Mouse (Mus musculus): ENCODE results near the gene Madd. TPM values are rescaled to one million over a fixed set of nuclear protein-coding genes. Genes with fewer than 3 reads are reported as not detected.

The Madd gene
- polyA plus RNA-seq, 1 experiment from 2014 or later = 20.9 TPM

GRCm38 (mm10) chr2:91202222-91202971, 18.8 kb upstream of the Madd start, which contains the start of the genes Nr1h3 and Acp2:
Gene Nr1h3 (minus strand): TSS chr2:91202834.
Gene Acp2 (plus strand): TSS chr2:91202885.
- H3K9ac ChIP-seq (ENCODE audit: low read length) = peak within 1 kb of the TSS; percentile 93
- DNase-seq (ENCODE audit: low spot score) = peak; percentile 95

GRCm38 (mm10) chr2:91198888-91199287, 15.3 kb upstream of the Madd start:
- Histone ChIP-seq H3K36me3 (ENCODE audit: control insufficient read depth, insufficient read depth, low read length) (no peaks in the 10 kb centered on the region), H3K27ac (ENCODE audit: low read depth, low read length) (no peak overlapping the region), H3K27me3 (replicated peaks; ENCODE audit: control insufficient read depth, insufficient read depth, low read length) (no peaks in the 10 kb centered on the region), H3K9ac (ENCODE audit: low read length) (no peak overlapping the region), H3K4me1 (ENCODE audit: control insufficient read depth, insufficient read depth, low read length) (peaks cover 16% of the 10 kb centered on the region), H3K4me3 (ENCODE audit: low read depth, low read length) (no peak overlapping the region), H3K4me2 (ENCODE audit: low read length) (no peak overlapping the region), H3K9me3 (replicated peaks; ENCODE audit: control insufficient read depth, low read length) (no peaks in the 10 kb centered on the region)
- WGBS = 83% methylated on average over 3 of the region's 3 CpGs
- ATAC-seq = no peak
- no peak for DNase-seq (ENCODE audit: low spot score)

More at GRCm38 (mm10) chr2:91202222-91202971, 18.8 kb upstream of the Madd start, which contains the start of the genes Nr1h3 and Acp2:
- H3K36me3 ChIP-seq (ENCODE audit: control insufficient read depth, insufficient read depth, low read length) = peaks cover 25% of the 10 kb centered on the region
- H3K4me3 ChIP-seq (ENCODE audit: low read depth, low read length) = peak within 1 kb of the TSS; percentile 58
- peak within 1 kb of the TSS; percentile 89 for H3K27ac ChIP-seq (ENCODE audit: low read depth, low read length)
- H3K4me1 ChIP-seq (ENCODE audit: control insufficient read depth, insufficient read depth, low read length) = peaks cover 15% of the 10 kb centered on the region
- no peaks in the 10 kb centered on the region for H3K27me3 ChIP-seq (replicated peaks; ENCODE audit: control insufficient read depth, insufficient read depth, low read length)
- peak; percentile 97 for ATAC-seq
- 4% methylated on average over 28 of the region's 28 CpGs for WGBS
- peak within 1 kb of the TSS; percentile 79 for H3K4me2 ChIP-seq (ENCODE audit: low read length)
- no peaks in the 10 kb centered on the region for H3K9me3 ChIP-seq (replicated peaks; ENCODE audit: control insufficient read depth, low read length)

- ATAC-seq = no peak
- Histone ChIP-seq H3K9me3 (replicated peaks; ENCODE audit: control insufficient read depth, low read length) (no peaks in the 10 kb centered on the region), H3K27me3 (replicated peaks; ENCODE audit: control insufficient read depth, insufficient read depth, low read length) (no peaks in the 10 kb centered on the region), H3K36me3 (ENCODE audit: control insufficient read depth, insufficient read depth, low read length) (no peaks in the 10 kb centered on the region), H3K4me2 (ENCODE audit: low read length) (no peak overlapping the region), H3K4me3 (ENCODE audit: low read depth, low read length) (no peak overlapping the region), H3K9ac (ENCODE audit: low read length) (no peak overlapping the region), H3K27ac (ENCODE audit: low read depth, low read length) (no peak overlapping the region), H3K4me1 (ENCODE audit: control insufficient read depth, insufficient read depth, low read length) (0 out of 2 replicates have a peak, but pooled peaks cover 4% of the 10 kb centered on the region)
- no peak for DNase-seq (ENCODE audit: low spot score)
- 81% methylated on average over 3 of the region's 3 CpGs for WGBS
Observed at GRCm38 (mm10) chr2:91196577-91197001, 13.0 kb upstream of the Madd start.

- no peak overlapping the region for H3K27ac ChIP-seq (ENCODE audit: low read depth, low read length)
- peak; percentile 91 for ATAC-seq
- H3K4me3 ChIP-seq (ENCODE audit: low read depth, low read length) = peak overlapping the region; percentile 17; the same call in 1 of the 2 replicates
Observed at GRCm38 (mm10) chr2:91194624-91195332, 11.1 kb upstream of the Madd start.

GRCm38 (mm10) chr2:91190501-91190900, 6.9 kb upstream of the Madd start:
- H3K9me3 ChIP-seq (replicated peaks; ENCODE audit: control insufficient read depth, low read length) = no peaks in the 10 kb centered on the region
- 0 out of 2 replicates have a peak, but pooled peaks cover 4% of the 10 kb centered on the region for H3K4me1 ChIP-seq (ENCODE audit: control insufficient read depth, insufficient read depth, low read length)
- H3K27me3 ChIP-seq (replicated peaks; ENCODE audit: control insufficient read depth, insufficient read depth, low read length) = no peaks in the 10 kb centered on the region
- ATAC-seq (no peak), DNase-seq (ENCODE audit: low spot score) (no peak)
- H3K4me3 ChIP-seq (ENCODE audit: low read depth, low read length) = no peak overlapping the region
- H3K9ac ChIP-seq (ENCODE audit: low read length) = no peak overlapping the region
- no peaks in the 10 kb centered on the region for H3K36me3 ChIP-seq (ENCODE audit: control insufficient read depth, insufficient read depth, low read length)
- no peak overlapping the region for H3K27ac ChIP-seq (ENCODE audit: low read depth, low read length)
- WGBS = 91% methylated on average over 16 of the region's 16 CpGs
- no peak overlapping the region for H3K4me2 ChIP-seq (ENCODE audit: low read length)

More at GRCm38 (mm10) chr2:91194624-91195332, 11.1 kb upstream of the Madd start:
- 0 out of 2 replicates have a peak, but pooled peaks cover 4% of the 10 kb centered on the region for H3K4me1 ChIP-seq (ENCODE audit: control insufficient read depth, insufficient read depth, low read length)
- no peaks in the 10 kb centered on the region for H3K27me3 ChIP-seq (replicated peaks; ENCODE audit: control insufficient read depth, insufficient read depth, low read length)
- H3K9ac ChIP-seq (ENCODE audit: low read length) = peak overlapping the region; percentile 48; the same call in 1 of the 2 replicates
- WGBS = 2% methylated on average over 25 of the region's 27 CpGs
- H3K4me2 ChIP-seq (ENCODE audit: low read length) = peak overlapping the region; percentile 49
- H3K36me3 ChIP-seq (ENCODE audit: control insufficient read depth, insufficient read depth, low read length) = no peaks in the 10 kb centered on the region
- H3K9me3 ChIP-seq (replicated peaks; ENCODE audit: control insufficient read depth, low read length) = no peaks in the 10 kb centered on the region
- peak; percentile 72 for DNase-seq (ENCODE audit: low spot score)

- ATAC-seq (no peak), DNase-seq (ENCODE audit: low spot score) (no peak)
- Histone ChIP-seq H3K27me3 (replicated peaks; ENCODE audit: control insufficient read depth, insufficient read depth, low read length) (no peaks in the 10 kb centered on the region), H3K4me3 (ENCODE audit: low read depth, low read length) (no peak overlapping the region), H3K9ac (ENCODE audit: low read length) (no peak overlapping the region), H3K4me2 (ENCODE audit: low read length) (no peak overlapping the region), H3K27ac (ENCODE audit: low read depth, low read length) (no peak overlapping the region), H3K36me3 (ENCODE audit: control insufficient read depth, insufficient read depth, low read length) (no peaks in the 10 kb centered on the region), H3K4me1 (ENCODE audit: control insufficient read depth, insufficient read depth, low read length) (no peaks in the 10 kb centered on the region; the same call in 1 of the 2 replicates), H3K9me3 (replicated peaks; ENCODE audit: control insufficient read depth, low read length) (no peaks in the 10 kb centered on the region)
- WGBS = 74% methylated on average over 4 of the region's 4 CpGs
Observed at GRCm38 (mm10) chr2:91187431-91187830, 3.8 kb upstream of the Madd start.

- H3K4me3 ChIP-seq (ENCODE audit: low read depth, low read length) = no peak overlapping the region
- no peak for DNase-seq (ENCODE audit: low spot score)
- peaks cover 7% of the 10 kb centered on the region for H3K4me1 ChIP-seq (ENCODE audit: control insufficient read depth, insufficient read depth, low read length)
- H3K4me2 ChIP-seq (ENCODE audit: low read length) = no peak overlapping the region
- H3K9ac ChIP-seq (ENCODE audit: low read length) = no peak overlapping the region
- no peaks in the 10 kb centered on the region for H3K27me3 ChIP-seq (replicated peaks; ENCODE audit: control insufficient read depth, insufficient read depth, low read length)
- H3K27ac ChIP-seq (ENCODE audit: low read depth, low read length) = no peak overlapping the region
- no peak for ATAC-seq
- no peaks in the 10 kb centered on the region for H3K36me3 ChIP-seq (ENCODE audit: control insufficient read depth, insufficient read depth, low read length)
- WGBS = 75% methylated on average over 1 of the region's 1 CpGs
- no peaks in the 10 kb centered on the region for H3K9me3 ChIP-seq (replicated peaks; ENCODE audit: control insufficient read depth, low read length)
Observed at GRCm38 (mm10) chr2:91186208-91186607, 2.6 kb upstream of the Madd start.

- WGBS = under 1% methylated on average over 9 of the region's 9 CpGs
Observed at GRCm38 (mm10) chr2:91183148-91183513, 506 bp downstream of the Madd start.

More at GRCm38 (mm10) chr2:91183148-91183513, 506 bp downstream of the Madd start:
- Histone ChIP-seq H3K9me3 (replicated peaks; ENCODE audit: control insufficient read depth, low read length) (no peaks in the 10 kb centered on the region), H3K27me3 (replicated peaks; ENCODE audit: control insufficient read depth, insufficient read depth, low read length) (no peaks in the 10 kb centered on the region), H3K4me3 (ENCODE audit: low read depth, low read length) (peak overlapping the region; percentile 81), H3K27ac (ENCODE audit: low read depth, low read length) (peak overlapping the region; percentile 90), H3K4me2 (ENCODE audit: low read length) (peak overlapping the region; percentile 92), H3K36me3 (ENCODE audit: control insufficient read depth, insufficient read depth, low read length) (no peaks in the 10 kb centered on the region), H3K9ac (ENCODE audit: low read length) (peak overlapping the region; percentile 84), H3K4me1 (ENCODE audit: control insufficient read depth, insufficient read depth, low read length) (peaks cover 15% of the 10 kb centered on the region)
- peak; percentile 98 for DNase-seq (ENCODE audit: low spot score)
- ATAC-seq = peak; percentile 96
